Mouse (Mus musculus) megakaryocyte, embryonic 14.5 days (primary cell): ENCODE results near the gene Vmn1r230. TPM values are rescaled to one million over a fixed set of nuclear protein-coding genes. Genes with fewer than 3 reads are reported as not detected.

ENCODE experiments used
- H3K27me3 ChIP-seq: replicated peaks from 2 replicates; pipeline ENCODE3; 2012; ENCODE audit warnings: inconsistent platforms
- H3K36me3 ChIP-seq: replicated peaks from 2 replicates; pipeline ENCODE3; 2012; ENCODE audit warnings: low read length, inconsistent platforms, mixed read lengths
- H3K4me1 ChIP-seq: 2 replicates; pipeline ENCODE4 v1.6.1; 2012; ENCODE audit warnings: inconsistent platforms
- H3K4me3 ChIP-seq: replicated peaks from 2 replicates; pipeline ENCODE3; 2012; ENCODE audit warnings: moderate library complexity, mild to moderate bottlenecking, inconsistent platforms
- H3K9me3 ChIP-seq: 2 replicates; pipeline ENCODE4 v1.6.1; 2012; ENCODE audit warnings: inconsistent platforms
- FLI1 ChIP-seq: IDR thresholded peaks from 2 replicates; pipeline ENCODE4 v1.6.1; 2012; ENCODE audit warnings: low read length, inconsistent platforms, mixed read lengths
- GATA1 ChIP-seq: IDR thresholded peaks from 3 replicates; pipeline ENCODE4 v1.6.1; 2012; ENCODE audit warnings: mixed read lengths, low read length, inconsistent platforms, borderline replicate concordance
- polyA plus RNA-seq: library from polyadenylated mRNA; stranded (reverse); fragments of >175 nt; gene quantifications from 2 replicates; pipeline ENCODE4 v1.2.3, GENCODE M21; 2012; ENCODE audit warnings: low replicate concordance; ENCODE audit not compliant: insufficient read depth

Gene Vmn1r230
- not detected in 2 replicates for polyA plus RNA-seq

- no peaks in the 10 kb centered on the region for H3K4me1 ChIP-seq
- H3K4me3 ChIP-seq, result no peak within 1 kb of the TSS
- no peaks in the 10 kb centered on the region for H3K9me3 ChIP-seq
- no peaks in the 10 kb centered on the region for H3K36me3 ChIP-seq
- H3K27me3 ChIP-seq, result no peaks in the 10 kb centered on the region
- no peak for TF ChIP-seq GATA1
- TF ChIP-seq FLI1, result no peak
Measured at GRCm38 (mm10) chr17:20840144-20840543, at the start of gene Vmn1r230. Gene Vmn1r230 (plus strand): TSS chr17:20840444.

DNA sequence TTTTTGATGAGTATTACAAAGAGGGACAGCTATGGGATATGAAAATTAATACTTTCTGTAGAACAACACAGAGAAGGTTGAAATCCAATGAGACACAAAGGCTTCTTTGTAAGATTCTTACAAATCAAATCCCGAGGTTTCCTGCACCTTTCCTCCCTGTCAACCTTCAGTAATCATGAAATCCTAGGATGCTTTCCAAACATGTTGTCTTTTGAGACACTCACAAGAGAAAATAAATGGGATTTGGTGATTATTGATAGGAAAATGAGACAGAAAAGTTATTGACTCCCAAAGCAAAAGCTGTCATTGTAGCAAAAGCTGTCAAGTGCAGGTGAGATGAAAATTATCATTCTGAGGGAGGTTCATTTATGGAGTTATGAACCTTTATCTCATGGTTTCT lies 29.0 kb upstream of the Vmn1r230 start, which contains the start of gene Vmn1r229:
Vmn1r229 (plus strand) TSS at position 301 of the 400 bp plus-strand sequence.
- no peaks in the 10 kb centered on the region for H3K9me3 ChIP-seq
- TF ChIP-seq FLI1 (no peak), GATA1 (no peak)
- no peak within 1 kb of the TSS for H3K4me3 ChIP-seq
- H3K4me1 ChIP-seq, result no peaks in the 10 kb centered on the region
- no peaks in the 10 kb centered on the region for H3K36me3 ChIP-seq
- no peaks in the 10 kb centered on the region for H3K27me3 ChIP-seq

Other genes with a start within 250 kb of the Vmn1r230 start
- gene Vmn2r110, start 244.0 kb upstream of the Vmn1r230 start, polyA plus RNA-seq, result 0.02 TPM in 1 of 2 replicates, not detected in the other
- not detected in 2 replicates for gene Fpr-rs3, start 215.6 kb upstream of the Vmn1r230 start, polyA plus RNA-seq
- gene Vmn1r226, start 157.6 kb upstream of the Vmn1r230 start, polyA plus RNA-seq, result not detected in 2 replicates
- gene Vmn1r227, start 110.6 kb upstream of the Vmn1r230 start, polyA plus RNA-seq, result not detected in 2 replicates
- gene Vmn1r228, start 54.3 kb upstream of the Vmn1r230 start, polyA plus RNA-seq, result not detected in 2 replicates
- gene Vmn1r229, start 28.9 kb upstream of the Vmn1r230 start, polyA plus RNA-seq, result not detected in 2 replicates
- not detected in 2 replicates for gene Vmn1r231, start 64.6 kb downstream of the Vmn1r230 start, polyA plus RNA-seq
- not detected in 2 replicates for gene Vmn1r232, start 79.3 kb downstream of the Vmn1r230 start, polyA plus RNA-seq
- gene Ppp2r1a, start 104.9 kb downstream of the Vmn1r230 start, polyA plus RNA-seq, result 131 and 268 TPM in 2 replicates
- not detected in 2 replicates for gene Vmn1r233, start 156.0 kb downstream of the Vmn1r230 start, polyA plus RNA-seq
- gene Zfp160, start 168.5 kb downstream of the Vmn1r230 start, polyA plus RNA-seq, result 0.32 TPM in 1 of 2 replicates, not detected in the other